31 mouse cellular contexts compared by ENCODE assay signal in the genomic region with DNA sequence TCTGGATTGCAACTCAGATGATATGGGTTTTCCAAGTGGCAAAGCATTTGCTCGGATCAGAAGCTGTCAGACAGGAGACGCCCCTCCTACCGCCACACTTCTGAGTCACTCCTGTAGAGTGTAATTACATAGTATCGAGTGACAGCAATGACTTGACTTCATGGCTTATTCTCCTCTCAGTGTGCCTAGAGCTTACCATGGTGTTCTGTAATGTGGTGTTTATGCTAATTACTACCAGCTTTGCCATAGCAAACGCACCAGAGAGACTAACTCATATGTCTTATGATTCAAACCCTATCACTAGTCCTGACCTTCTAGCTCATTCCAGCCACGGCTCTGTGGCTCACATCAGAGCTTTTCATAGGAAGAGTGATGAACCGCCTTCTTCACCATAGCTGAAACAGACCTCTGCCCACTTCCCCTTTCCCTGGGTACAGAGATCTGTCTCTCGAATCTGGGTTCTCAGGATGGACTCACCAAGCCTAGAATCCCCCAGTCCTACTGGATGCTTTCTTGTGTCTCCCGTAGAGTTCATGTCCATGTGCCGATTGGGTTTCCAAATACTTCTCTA. TPM values are rescaled to one million over a fixed set of nuclear protein-coding genes. Genes with fewer than 3 reads are reported as not detected.
DNase-seq lines count a peak whose midpoint lies in the region; ATAC-seq and TF ChIP-seq lines count a peak whose summit lies in the region.
"Had no signal": no experiment of that assay in that cellular context is flagged by ENCODE, and none has a peak within 500 bp of the region (broad histone marks: within the 10 kb centered on the region; RNA-seq: fewer than 3 reads in every experiment).

No protein-coding gene starts in this region.

- no peak for TF ChIP-seq POLR2A in myocyte (IDR thresholded peaks at IDR 0.05; ENCODE audit: insufficient read length, low read depth)

- H3K4me3 ChIP-seq in intestine, embryonic 15.5 days (replicated peaks): no peak overlapping the region
- no peak overlapping the region for H3K4me3 ChIP-seq in myocyte
- H3K4me3 ChIP-seq in kidney, embryonic 15.5 days (replicated peaks): no peak overlapping the region
- H3K4me3 ChIP-seq in forebrain, postnatal 0 days (ENCODE audit: low read depth, low read length): no peak overlapping the region
- H3K4me3 ChIP-seq: forebrain, embryonic 10.5 days; forebrain, embryonic 15.5 days; gastrocnemius, adult 2 months; heart, embryonic 10.5 days; heart, embryonic 15.5 days; hindbrain, embryonic 12.5 days; layer of hippocampus, adult 2 months; megakaryocyte, embryonic 14.5 days; midbrain, embryonic 12.5 days had no signal

- peaks cover 19% of the 10 kb centered on the region for H3K79me2 ChIP-seq in myocyte (ENCODE audit: control insufficient read depth, insufficient read depth)

- DNase-seq in A20 (ENCODE audit: low read depth, low spot score): peak; percentile 76
- peak; percentile 33 for DNase-seq in brain, adult 2 months (ENCODE audit: low read depth, low spot score)
- no peak for DNase-seq in forebrain, postnatal 0 days
- no peak for DNase-seq in cerebellum, postnatal 10 days
- DNase-seq in gastrocnemius, postnatal 14 days: no peak
- DNase-seq: adrenal gland, postnatal 10 days; cerebellum, adult 11 months; cerebellum, adult 9-10 months; gastrocnemius, adult 2 months; kidney, adult 11 months; kidney, postnatal 36 days; left cerebral cortex, postnatal 4 days; liver; lung, embryonic 14.5 days; thymus, adult 2 months; thymus, postnatal 4 days had no signal

- 0 out of 2 replicates have a peak overlapping the region, but pooled peaks have one; percentile 36 for H3K27ac ChIP-seq in intestine, embryonic 15.5 days
- H3K27ac ChIP-seq in kidney, embryonic 15.5 days: no peak overlapping the region
- H3K27ac ChIP-seq in forebrain, postnatal 0 days (ENCODE audit: low read depth, low read length): no peak overlapping the region
- H3K27ac ChIP-seq: forebrain, embryonic 10.5 days; forebrain, embryonic 15.5 days; gastrocnemius, adult 2 months; heart, embryonic 10.5 days; heart, embryonic 15.5 days; hindbrain, embryonic 12.5 days; hindbrain, postnatal 0 days; layer of hippocampus, adult 2 months; liver, embryonic 14.5 days; midbrain, embryonic 12.5 days had no signal

- H3K4me2 ChIP-seq in intestine, embryonic 15.5 days (replicated peaks): 0 out of 2 replicates have a peak overlapping the region, but pooled peaks have one; percentile 17
- H3K4me2 ChIP-seq in myocyte (ENCODE audit: low read depth): peak overlapping the region; percentile 31
- H3K4me2 ChIP-seq in kidney, embryonic 15.5 days: no peak overlapping the region
- no peak overlapping the region for H3K4me2 ChIP-seq in forebrain, postnatal 0 days (ENCODE audit: low read depth)
- H3K4me2 ChIP-seq: forebrain, embryonic 15.5 days; heart, embryonic 15.5 days; hindbrain, embryonic 12.5 days; lung, embryonic 14.5 days; midbrain, embryonic 12.5 days had no signal

- no peaks in the 10 kb centered on the region for H3K9me3 ChIP-seq in intestine, embryonic 15.5 days
- no peaks in the 10 kb centered on the region for H3K9me3 ChIP-seq in kidney, embryonic 15.5 days (replicated peaks)
- no peaks in the 10 kb centered on the region for H3K9me3 ChIP-seq in forebrain, postnatal 0 days (ENCODE audit: low read length)
- H3K9me3 ChIP-seq: forebrain, embryonic 10.5 days; forebrain, embryonic 15.5 days; heart, embryonic 10.5 days; heart, embryonic 15.5 days; hindbrain, embryonic 12.5 days; midbrain, embryonic 12.5 days had no signal

- WGBS in intestine, embryonic 15.5 days: 74% methylated on average over 10 of the region's 10 CpGs
- 56% methylated on average over 10 of the region's 10 CpGs for WGBS in kidney, embryonic 15.5 days
- 81% methylated on average over 10 of the region's 10 CpGs for WGBS in forebrain, postnatal 0 days

- H3K9ac ChIP-seq in intestine, embryonic 15.5 days: no peak overlapping the region
- H3K9ac ChIP-seq in kidney, embryonic 15.5 days: no peak overlapping the region
- no peak overlapping the region for H3K9ac ChIP-seq in forebrain, postnatal 0 days
- H3K9ac ChIP-seq: forebrain, embryonic 15.5 days; heart, embryonic 15.5 days; hindbrain, embryonic 12.5 days; liver, embryonic 14.5 days; lung, embryonic 14.5 days; midbrain, embryonic 12.5 days had no signal

- H3K36me3 ChIP-seq in intestine, embryonic 15.5 days: no peaks in the 10 kb centered on the region
- no peaks in the 10 kb centered on the region for H3K36me3 ChIP-seq in myocyte (ENCODE audit: control insufficient read depth, insufficient read depth)
- H3K36me3 ChIP-seq in kidney, embryonic 15.5 days: no peaks in the 10 kb centered on the region
- no peaks in the 10 kb centered on the region for H3K36me3 ChIP-seq in forebrain, postnatal 0 days (ENCODE audit: insufficient read depth)
- H3K36me3 ChIP-seq: forebrain, embryonic 10.5 days; forebrain, embryonic 15.5 days; G1E; heart, embryonic 10.5 days; heart, embryonic 15.5 days; hindbrain, embryonic 12.5 days; midbrain, embryonic 12.5 days had no signal

- no peak overlapping the region for H3ac ChIP-seq in myocyte (ENCODE audit: control insufficient read depth, insufficient read length)

- intact Hi-C loops in gastrocnemius, postnatal 14 days (cut with DNase I; ENCODE audit: low total_unique reads): no loop called here

- TF ChIP-seq CTCF in forebrain, postnatal 0 days (IDR thresholded peaks at IDR 0.05; ENCODE audit: low read depth): no peak

- peak; percentile 15; the same call in 1 of the 2 replicates for ATAC-seq in intestine, embryonic 15.5 days
- ATAC-seq in kidney, embryonic 15.5 days (replicated peaks; ENCODE audit: low FRiP score): no peak
- no peak for ATAC-seq in forebrain, postnatal 0 days
- ATAC-seq: forebrain, embryonic 15.5 days; hindbrain, postnatal 0 days; Patski had no signal

- H3K4me1 ChIP-seq in intestine, embryonic 15.5 days (replicated peaks): peaks cover 3% of the 10 kb centered on the region; the same call in 1 of the 2 replicates
- peaks cover 9% of the 10 kb centered on the region for H3K4me1 ChIP-seq in kidney, embryonic 15.5 days
- H3K4me1 ChIP-seq in forebrain, postnatal 0 days (ENCODE audit: insufficient read depth): peaks cover 9% of the 10 kb centered on the region; the same call in 1 of the 2 replicates

- no peaks in the 10 kb centered on the region for H3K27me3 ChIP-seq in intestine, embryonic 15.5 days (replicated peaks)
- H3K27me3 ChIP-seq in myocyte (ENCODE audit: control insufficient read depth, insufficient read depth, insufficient read length): no peaks in the 10 kb centered on the region
- no peaks in the 10 kb centered on the region for H3K27me3 ChIP-seq in kidney, embryonic 15.5 days
- no peaks in the 10 kb centered on the region for H3K27me3 ChIP-seq in forebrain, postnatal 0 days (ENCODE audit: insufficient read depth, low read length)
- H3K27me3 ChIP-seq: forebrain, embryonic 15.5 days; heart, embryonic 15.5 days; hindbrain, embryonic 12.5 days; midbrain, embryonic 12.5 days; Patski had no signal

TF ChIP-seq in myocyte, 11 proteins besides CTCF, POLR2A, EP300 and RAD21:
- TF ChIP-seq REST (IDR thresholded peaks at IDR 0.05; ENCODE audit: insufficient read depth, insufficient read length) (no peak), POLR2AphosphoS2 (IDR thresholded peaks at IDR 0.05; ENCODE audit: insufficient read length, low read depth) (no peak), MAX (IDR thresholded peaks at IDR 0.05; ENCODE audit: low read depth) (no peak), TCF3 (IDR thresholded peaks at IDR 0.05; ENCODE audit: insufficient read length, low read depth) (no peak), E2F4 (IDR thresholded peaks at IDR 0.05; ENCODE audit: insufficient read depth) (no peak), SRF (IDR thresholded peaks at IDR 0.05; ENCODE audit: control insufficient read depth, insufficient read length, low read depth) (no peak), MYOD1 (IDR thresholded peaks at IDR 0.05; ENCODE audit: control insufficient read depth in 1 of 3, insufficient read length in 2 of 3, low read depth in 2 of 3) (no peak), CEBPB (IDR thresholded peaks at IDR 0.05; ENCODE audit: insufficient read depth, poor library complexity, severe bottlenecking) (no peak), TCF12 (IDR thresholded peaks at IDR 0.05; ENCODE audit: insufficient read depth, poor library complexity, severe bottlenecking) (no peak), MYOG (IDR thresholded peaks at IDR 0.05; ENCODE audit: control insufficient read depth in 1 of 3, insufficient read depth in 1 of 3, insufficient read length in 2 of 3, low read depth in 2 of 3) (no peak), USF1 (IDR thresholded peaks at IDR 0.05; ENCODE audit: low read depth) (no peak)

RNA-seq across cellular contexts. Expression of a gene that starts 2.5 kb away (rescaled TPM):
- 35.0 and 39.4 TPM in 2 replicates for polyA plus RNA-seq in intestine, embryonic 15.5 days (2015; fragmentation: Nextera tagmentation; extraction: Ambion mirVana)
- polyA plus RNA-seq in myocyte (2012; fragmentation: generic; extraction: Trizol): 6.5 TPM
- polyA plus RNA-seq in kidney, embryonic 15.5 days (2015; fragmentation: Nextera tagmentation; extraction: Ambion mirVana): 31.8 and 32.5 TPM in 2 replicates
- 32.1 and 45.4 TPM in 2 replicates for total RNA-seq in forebrain, postnatal 0 days (2014; rRNA removed)
- polyA plus RNA-seq in forebrain, postnatal 0 days (2015; fragmentation: Nextera tagmentation; extraction: Ambion mirVana): 13.4 and 19.3 TPM in 2 replicates
- total RNA-seq in gastrocnemius, postnatal 14 days (2021): 10 to 100 TPM; 16.7 to 17.2 TPM
- polyA plus RNA-seq: G1E had no signal

Comparison
In these comparisons a context has a peak if more than half of its experiments do, and no peak if none do; other contexts are left out.
1. DNase-seq: peak in A20 (single experiment) and brain, adult 2 months (single experiment); none in forebrain, postnatal 0 days (single experiment), cerebellum, postnatal 10 days (0 of 2) and gastrocnemius, postnatal 14 days (single experiment).
2. H3K4me2 ChIP-seq: peak in intestine, embryonic 15.5 days (single experiment) and myocyte (single experiment); none in kidney, embryonic 15.5 days (single experiment) and forebrain, postnatal 0 days (single experiment).